In the genomic region with DNA sequence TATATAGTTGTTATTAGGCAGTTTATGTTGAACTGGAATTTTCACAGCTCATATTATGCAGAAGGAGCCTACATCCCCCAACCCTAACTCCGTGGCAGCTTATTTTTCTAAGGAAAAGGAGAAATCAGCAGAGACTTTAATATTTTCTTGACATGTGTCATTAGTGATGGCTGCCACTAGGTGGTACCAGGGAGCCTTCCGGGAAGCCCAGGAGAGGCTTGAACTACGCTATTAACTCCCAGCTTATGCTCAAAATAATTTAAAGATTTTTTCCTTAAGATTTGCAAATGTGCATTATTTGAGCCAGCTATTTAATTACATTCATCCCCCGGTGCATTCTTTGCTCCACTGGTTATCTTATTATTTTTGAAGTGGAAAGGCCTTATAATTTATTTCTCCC, we compare ENCODE assay signal across 8 mouse cellular contexts.
DNase-seq lines count a peak whose midpoint lies in the region; ATAC-seq lines count a peak whose summit lies in the region.

No protein-coding gene starts in this region.

- no peaks in the 10 kb centered on the region for H3K36me3 ChIP-seq in limb, embryonic 11.5 days (ENCODE audit: control insufficient read depth, insufficient read depth, low read length)
- no peaks in the 10 kb centered on the region for H3K36me3 ChIP-seq in limb, embryonic 10.5 days
- H3K36me3 ChIP-seq in embryonic facial prominence, embryonic 10.5 days (replicated peaks), result no peaks in the 10 kb centered on the region

- no peak overlapping the region for H3K27ac ChIP-seq in limb, embryonic 11.5 days (replicated peaks; ENCODE audit: low read depth, low read length)
- no peak overlapping the region for H3K27ac ChIP-seq in limb, embryonic 10.5 days
- H3K27ac ChIP-seq in embryonic facial prominence, embryonic 10.5 days (replicated peaks), result no peak overlapping the region

- DNase-seq in adrenal gland, adult 18-20 months (ENCODE audit: low spot score in 2 of 2), result peak; percentile 30 to 56
- no peak for DNase-seq in adrenal gland, adult 8-10 months
- DNase-seq in limb, embryonic 11.5 days (ENCODE audit: low spot score), result peak; percentile 57
- DNase-seq in limb, embryonic 10.5 days (ENCODE audit: low spot score), result no peak
- peak; percentile 54 for DNase-seq in adrenal gland, postnatal 14 days
- DNase-seq in embryonic facial prominence, embryonic 10.5 days (ENCODE audit: low spot score), result peak; percentile 35
- peak; percentile 21 to 68 for DNase-seq in layer of hippocampus, postnatal 25 days (ENCODE audit: extremely low spot score in 1 of 2, low spot score in 1 of 2)

- H3K27me3 ChIP-seq in limb, embryonic 11.5 days (ENCODE audit: control insufficient read depth, insufficient read depth, low read length), result 0 out of 2 replicates have a peak, but pooled peaks cover 3% of the 10 kb centered on the region
- H3K27me3 ChIP-seq in limb, embryonic 10.5 days (ENCODE audit: low read depth, poor library complexity, severe bottlenecking), result no peaks in the 10 kb centered on the region
- H3K27me3 ChIP-seq in embryonic facial prominence, embryonic 10.5 days (replicated peaks; ENCODE audit: low read depth, poor library complexity, severe bottlenecking), result peaks cover 4% of the 10 kb centered on the region

- no peak overlapping the region for H3K9ac ChIP-seq in limb, embryonic 11.5 days (ENCODE audit: low read length)

- H3K4me1 ChIP-seq in limb, embryonic 11.5 days (ENCODE audit: control insufficient read depth, insufficient read depth, low read length), result no peaks in the 10 kb centered on the region
- H3K4me1 ChIP-seq in limb, embryonic 10.5 days, result no peaks in the 10 kb centered on the region
- H3K4me1 ChIP-seq in embryonic facial prominence, embryonic 10.5 days, result no peaks in the 10 kb centered on the region

- H3K4me2 ChIP-seq in limb, embryonic 11.5 days (ENCODE audit: low read depth, severe bottlenecking), result no peak overlapping the region

- ATAC-seq in limb, embryonic 11.5 days (ENCODE audit: insufficient number of reproducible peaks, low FRiP score, low TSS enrichment, low read depth), result no peak
- peak; percentile 60; the same call in 1 of the 2 replicates for ATAC-seq in neutrophil, adult 5-6 weeks (ENCODE audit: extremely low read depth, insufficient number of reproducible peaks, low FRiP score, poor library complexity, severe bottlenecking)

- WGBS in limb, embryonic 11.5 days, result 15% methylated on average over 4 of the region's 4 CpGs
- WGBS in limb, embryonic 10.5 days, result 21% methylated on average over 4 of the region's 4 CpGs
- 17% methylated on average over 4 of the region's 4 CpGs for WGBS in embryonic facial prominence, embryonic 10.5 days

- no peak overlapping the region for H3K4me3 ChIP-seq in limb, embryonic 11.5 days (ENCODE audit: low read depth, low read length)
- H3K4me3 ChIP-seq in limb, embryonic 10.5 days, result no peak overlapping the region
- H3K4me3 ChIP-seq in embryonic facial prominence, embryonic 10.5 days, result no peak overlapping the region

- no peaks in the 10 kb centered on the region for H3K9me3 ChIP-seq in limb, embryonic 11.5 days (ENCODE audit: control insufficient read depth, low read length)
- no peaks in the 10 kb centered on the region for H3K9me3 ChIP-seq in limb, embryonic 10.5 days (replicated peaks)
- no peaks in the 10 kb centered on the region for H3K9me3 ChIP-seq in embryonic facial prominence, embryonic 10.5 days

Comparison
In these comparisons a context has a peak if more than half of its experiments do, and no peak if none do; other contexts are left out.
1. DNase-seq: peak in adrenal gland, adult 18-20 months (2 of 2), limb, embryonic 11.5 days (single experiment), adrenal gland, postnatal 14 days (single experiment), embryonic facial prominence, embryonic 10.5 days (single experiment) and layer of hippocampus, postnatal 25 days (2 of 2); none in adrenal gland, adult 8-10 months (single experiment) and limb, embryonic 10.5 days (single experiment).